Mouse (Mus musculus): Measurements from ENCODE around the gene Gm20388. TPM values are rescaled to one million over a fixed set of nuclear protein-coding genes. Genes with fewer than 3 reads are reported as not detected.

Gm20388 gene
- polyA plus RNA-seq, 1 experiment from 2014 or later = not detected

GRCm38 (mm10) chr8:122067783-122068505 is 2157.3 kb downstream of the Gm20388 start:
- no peak for ATAC-seq (ENCODE audit: low FRiP score, low TSS enrichment)
- Histone ChIP-seq H3K4me3 (ENCODE audit: low read depth, low read length) (no peak overlapping the region), H3K36me3 (ENCODE audit: control insufficient read depth, insufficient read depth, low read length) (no peaks in the 10 kb centered on the region), H3K9ac (ENCODE audit: low read length) (no peak overlapping the region), H3K4me2 (replicated peaks; ENCODE audit: low read depth) (no peak overlapping the region), H3K27ac (replicated peaks) (no peak overlapping the region), H3K27me3 (ENCODE audit: control insufficient read depth, insufficient read depth, low read length) (no peaks in the 10 kb centered on the region), H3K9me3 (ENCODE audit: control insufficient read depth, low read length) (no peaks in the 10 kb centered on the region), H3K4me1 (replicated peaks; ENCODE audit: control insufficient read depth, insufficient read depth) (no peaks in the 10 kb centered on the region)
- WGBS = 54% methylated on average over 15 of the region's 15 CpGs
- no peak for DNase-seq (ENCODE audit: low spot score)
- TF ChIP-seq CTCF (IDR thresholded peaks at IDR 0.05; ENCODE audit: low read depth) (no peak), EP300 (optimal IDR thresholded peaks at IDR 0.05) (no peak)

- no peak overlapping the region for H3K27ac ChIP-seq (replicated peaks)
- TF ChIP-seq EP300 (optimal IDR thresholded peaks at IDR 0.05) = no peak
- TF ChIP-seq CTCF (IDR thresholded peaks at IDR 0.05; ENCODE audit: low read depth) = no peak
- no peaks in the 10 kb centered on the region for H3K9me3 ChIP-seq (ENCODE audit: control insufficient read depth, low read length)
- H3K27me3 ChIP-seq (ENCODE audit: control insufficient read depth, insufficient read depth, low read length) = no peaks in the 10 kb centered on the region
- DNase-seq (ENCODE audit: low spot score) (no peak), ATAC-seq (ENCODE audit: low FRiP score, low TSS enrichment) (no peak)
- 78% methylated on average over 13 of the region's 13 CpGs for WGBS
- H3K4me1 ChIP-seq (replicated peaks; ENCODE audit: control insufficient read depth, insufficient read depth) = no peaks in the 10 kb centered on the region
- no peaks in the 10 kb centered on the region for H3K36me3 ChIP-seq (ENCODE audit: control insufficient read depth, insufficient read depth, low read length)
- no peak overlapping the region for H3K9ac ChIP-seq (ENCODE audit: low read length)
- no peak overlapping the region for H3K4me3 ChIP-seq (ENCODE audit: low read depth, low read length)
- H3K4me2 ChIP-seq (replicated peaks; ENCODE audit: low read depth) = no peak overlapping the region
Measured at GRCm38 (mm10) chr8:122068609-122069008, 2158.0 kb downstream of the Gm20388 start.

- ATAC-seq (ENCODE audit: low FRiP score, low TSS enrichment) (no peak), DNase-seq (ENCODE audit: low spot score) (no peak)
- H3K9ac ChIP-seq (ENCODE audit: low read length) = no peak overlapping the region
- WGBS = 75% methylated on average over 11 of the region's 11 CpGs
- H3K4me1 ChIP-seq (replicated peaks; ENCODE audit: control insufficient read depth, insufficient read depth) = no peaks in the 10 kb centered on the region
- H3K36me3 ChIP-seq (ENCODE audit: control insufficient read depth, insufficient read depth, low read length) = no peaks in the 10 kb centered on the region
- no peak overlapping the region for H3K4me3 ChIP-seq (ENCODE audit: low read depth, low read length)
- no peak for TF ChIP-seq EP300 (optimal IDR thresholded peaks at IDR 0.05)
- TF ChIP-seq CTCF (IDR thresholded peaks at IDR 0.05; ENCODE audit: low read depth) = no peak
- H3K9me3 ChIP-seq (ENCODE audit: control insufficient read depth, low read length) = no peaks in the 10 kb centered on the region
- no peak overlapping the region for H3K4me2 ChIP-seq (replicated peaks; ENCODE audit: low read depth)
- no peaks in the 10 kb centered on the region for H3K27me3 ChIP-seq (ENCODE audit: control insufficient read depth, insufficient read depth, low read length)
- H3K27ac ChIP-seq (replicated peaks) = no peak overlapping the region
Measured at GRCm38 (mm10) chr8:122069281-122069680, 2158.6 kb downstream of the Gm20388 start.

GRCm38 (mm10) chr8:122071193-122071592 is 2160.6 kb downstream of the Gm20388 start:
- no peaks in the 10 kb centered on the region for H3K27me3 ChIP-seq (ENCODE audit: control insufficient read depth, insufficient read depth, low read length)
- WGBS = 66% methylated on average over 4 of the region's 4 CpGs
- no peak for DNase-seq (ENCODE audit: low spot score)
- H3K4me3 ChIP-seq (ENCODE audit: low read depth, low read length) = no peak overlapping the region
- H3K9me3 ChIP-seq (ENCODE audit: control insufficient read depth, low read length) = no peaks in the 10 kb centered on the region
- no peaks in the 10 kb centered on the region for H3K36me3 ChIP-seq (ENCODE audit: control insufficient read depth, insufficient read depth, low read length)
- H3K4me2 ChIP-seq (replicated peaks; ENCODE audit: low read depth) = no peak overlapping the region
- ATAC-seq (ENCODE audit: low FRiP score, low TSS enrichment) = no peak
- H3K4me1 ChIP-seq (replicated peaks; ENCODE audit: control insufficient read depth, insufficient read depth) = no peaks in the 10 kb centered on the region
- no peak overlapping the region for H3K27ac ChIP-seq (replicated peaks)
- no peak for TF ChIP-seq CTCF (IDR thresholded peaks at IDR 0.05; ENCODE audit: low read depth)
- H3K9ac ChIP-seq (ENCODE audit: low read length) = no peak overlapping the region

GRCm38 (mm10) chr8:122073964-122074363 is 2163.3 kb downstream of the Gm20388 start:
- H3K4me3 ChIP-seq (ENCODE audit: low read depth, low read length) = no peak overlapping the region
- H3K4me2 ChIP-seq (replicated peaks; ENCODE audit: low read depth) = no peak overlapping the region
- no peak overlapping the region for H3K27ac ChIP-seq (replicated peaks)
- H3K36me3 ChIP-seq (ENCODE audit: control insufficient read depth, insufficient read depth, low read length) = no peaks in the 10 kb centered on the region
- H3K27me3 ChIP-seq (ENCODE audit: control insufficient read depth, insufficient read depth, low read length) = no peaks in the 10 kb centered on the region
- DNase-seq (ENCODE audit: low spot score) (no peak), ATAC-seq (ENCODE audit: low FRiP score, low TSS enrichment) (no peak)
- no peak overlapping the region for H3K9ac ChIP-seq (ENCODE audit: low read length)
- WGBS = 42% methylated on average over 9 of the region's 9 CpGs
- TF ChIP-seq CTCF (IDR thresholded peaks at IDR 0.05; ENCODE audit: low read depth) (no peak), EP300 (optimal IDR thresholded peaks at IDR 0.05) (no peak)
- H3K4me1 ChIP-seq (replicated peaks; ENCODE audit: control insufficient read depth, insufficient read depth) = no peaks in the 10 kb centered on the region
- H3K9me3 ChIP-seq (ENCODE audit: control insufficient read depth, low read length) = no peaks in the 10 kb centered on the region

GRCm38 (mm10) chr8:122074442-122074841 is 2163.8 kb downstream of the Gm20388 start:
- Histone ChIP-seq H3K9me3 (ENCODE audit: control insufficient read depth, low read length) (no peaks in the 10 kb centered on the region), H3K9ac (ENCODE audit: low read length) (no peak overlapping the region), H3K4me1 (replicated peaks; ENCODE audit: control insufficient read depth, insufficient read depth) (no peaks in the 10 kb centered on the region), H3K4me3 (ENCODE audit: low read depth, low read length) (no peak overlapping the region), H3K36me3 (ENCODE audit: control insufficient read depth, insufficient read depth, low read length) (no peaks in the 10 kb centered on the region), H3K27me3 (ENCODE audit: control insufficient read depth, insufficient read depth, low read length) (no peaks in the 10 kb centered on the region), H3K4me2 (replicated peaks; ENCODE audit: low read depth) (no peak overlapping the region), H3K27ac (replicated peaks) (no peak overlapping the region; the same call in 1 of the 2 replicates)
- DNase-seq (ENCODE audit: low spot score) = no peak
- WGBS = 20% methylated on average over 9 of the region's 9 CpGs
- TF ChIP-seq CTCF (IDR thresholded peaks at IDR 0.05; ENCODE audit: low read depth) (no peak), EP300 (optimal IDR thresholded peaks at IDR 0.05) (no peak)
- ATAC-seq (ENCODE audit: low FRiP score, low TSS enrichment) = no peak
